Comparison of ENCODE assay signal across 9 mouse cellular contexts in the genomic region with DNA sequence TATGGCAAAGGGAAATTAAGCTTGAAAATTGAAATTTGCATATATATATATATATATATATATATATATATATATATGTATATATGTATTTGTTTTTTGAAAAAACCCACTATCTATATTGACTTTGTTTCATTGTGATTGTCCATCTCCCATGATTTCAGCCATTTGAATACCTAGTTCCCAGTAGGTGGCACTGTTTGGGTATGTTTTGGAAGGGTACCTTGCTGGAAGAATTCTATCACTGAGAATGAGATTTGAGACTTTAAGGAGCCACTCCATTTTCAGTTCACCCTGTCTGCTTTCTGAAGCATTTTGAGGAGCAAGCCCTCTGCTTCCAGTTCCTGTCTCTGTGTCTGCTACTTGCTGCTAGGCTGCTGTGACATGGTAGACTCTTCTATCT.
DNase-seq lines count a peak whose midpoint lies in the region; ATAC-seq and TF ChIP-seq lines count a peak whose summit lies in the region.
"Had no signal": no experiment of that assay in that cellular context is flagged by ENCODE, and none has a peak within 500 bp of the region (broad histone marks: within the 10 kb centered on the region; RNA-seq: fewer than 3 reads in every experiment).

No protein-coding gene starts in this region.

- no peaks in the 10 kb centered on the region for H3K9me3 ChIP-seq in midbrain, postnatal 0 days (ENCODE audit: low read length)
- no peaks in the 10 kb centered on the region for H3K9me3 ChIP-seq in midbrain, embryonic 13.5 days
- no peaks in the 10 kb centered on the region for H3K9me3 ChIP-seq in forebrain, embryonic 13.5 days (replicated peaks)
- H3K9me3 ChIP-seq: limb, embryonic 13.5 days had no signal

- no peak overlapping the region for H3K27ac ChIP-seq in midbrain, postnatal 0 days (ENCODE audit: low read depth, low read length)
- H3K27ac ChIP-seq in midbrain, embryonic 13.5 days: no peak overlapping the region
- no peak overlapping the region for H3K27ac ChIP-seq in forebrain, embryonic 13.5 days
- H3K27ac ChIP-seq: limb, embryonic 13.5 days had no signal

- DNase-seq in heart, postnatal 10 days: peak; percentile 5 to 15
- DNase-seq in heart, adult 11 months: no peak
- no peak for DNase-seq in midbrain, postnatal 0 days (ENCODE audit: low spot score)
- DNase-seq in c-Kit-positive CD71-negative TER-119-negative erythroid progenitor cells, embryonic 14.5 days (ENCODE audit: low read depth): peak; percentile 1
- DNase-seq in thymus, postnatal 0 days (ENCODE audit: low spot score): peak; percentile 44
- DNase-seq in right cerebral cortex, postnatal 36 days (ENCODE audit: low spot score in 2 of 2): no peak

- H3K4me3 ChIP-seq in midbrain, postnatal 0 days (ENCODE audit: low read depth, low read length): no peak overlapping the region
- no peak overlapping the region for H3K4me3 ChIP-seq in midbrain, embryonic 13.5 days (replicated peaks)
- H3K4me3 ChIP-seq in forebrain, embryonic 13.5 days: no peak overlapping the region
- H3K4me3 ChIP-seq: limb, embryonic 13.5 days had no signal

- H3K4me2 ChIP-seq in midbrain, postnatal 0 days (ENCODE audit: low read depth, low read length, poor library complexity, severe bottlenecking): no peak overlapping the region
- H3K4me2 ChIP-seq in midbrain, embryonic 13.5 days (replicated peaks): no peak overlapping the region
- H3K4me2 ChIP-seq in forebrain, embryonic 13.5 days: no peak overlapping the region
- H3K4me2 ChIP-seq: limb, embryonic 13.5 days had no signal

- intact Hi-C loops in heart, postnatal 10 days (cut with DNase I): loop anchor here (2.0 to 10.0 kb wide), 2 partner anchors 392 to 904 kb away; no protein-coding TSS in a partner anchor

- no peaks in the 10 kb centered on the region for H3K36me3 ChIP-seq in midbrain, postnatal 0 days (ENCODE audit: insufficient read depth, low read length)
- no peaks in the 10 kb centered on the region for H3K36me3 ChIP-seq in midbrain, embryonic 13.5 days
- no peaks in the 10 kb centered on the region for H3K36me3 ChIP-seq in forebrain, embryonic 13.5 days (ENCODE audit: poor library complexity, severe bottlenecking)
- H3K36me3 ChIP-seq: limb, embryonic 13.5 days had no signal

- H3K4me1 ChIP-seq in midbrain, postnatal 0 days (ENCODE audit: insufficient read depth, low read length): no peaks in the 10 kb centered on the region
- no peaks in the 10 kb centered on the region for H3K4me1 ChIP-seq in midbrain, embryonic 13.5 days (replicated peaks)
- H3K4me1 ChIP-seq in forebrain, embryonic 13.5 days: no peaks in the 10 kb centered on the region
- H3K4me1 ChIP-seq: limb, embryonic 13.5 days had no signal

- H3K27me3 ChIP-seq in midbrain, postnatal 0 days (ENCODE audit: insufficient read depth, low read length): no peaks in the 10 kb centered on the region
- H3K27me3 ChIP-seq in midbrain, embryonic 13.5 days: no peaks in the 10 kb centered on the region
- H3K27me3 ChIP-seq in forebrain, embryonic 13.5 days: no peaks in the 10 kb centered on the region
- H3K27me3 ChIP-seq: limb, embryonic 13.5 days had no signal

- H3K9ac ChIP-seq in midbrain, postnatal 0 days (replicated peaks; ENCODE audit: low read length, poor library complexity, severe bottlenecking): no peak overlapping the region
- H3K9ac ChIP-seq in midbrain, embryonic 13.5 days (replicated peaks): no peak overlapping the region
- H3K9ac ChIP-seq in forebrain, embryonic 13.5 days: no peak overlapping the region
- H3K9ac ChIP-seq: limb, embryonic 13.5 days had no signal

- no peak for ATAC-seq in midbrain, postnatal 0 days (ENCODE audit: low FRiP score)
- no peak for ATAC-seq in midbrain, embryonic 13.5 days
- no peak for ATAC-seq in forebrain, embryonic 13.5 days

- peak; percentile 44 for TF ChIP-seq CTCF in midbrain, postnatal 0 days (IDR thresholded peaks at IDR 0.05)

Comparison
In these comparisons a context has a peak if more than half of its experiments do, and no peak if none do; other contexts are left out.
1. DNase-seq: peak in heart, postnatal 10 days (2 of 2), c-Kit-positive CD71-negative TER-119-negative erythroid progenitor cells, embryonic 14.5 days (single experiment) and thymus, postnatal 0 days (single experiment); none in heart, adult 11 months (single experiment), midbrain, postnatal 0 days (single experiment) and right cerebral cortex, postnatal 36 days (0 of 2).